Mouse (Mus musculus) retina, postnatal 1 day (tissue): ENCODE measurements around the gene Hsf5.

Experiments used
- DNase-seq: peaks from one replicate; pipeline ENCODE4 v3.0.0-alpha.2; 2012

Gene Hsf5

GRCm38 (mm10) chr11:87616790-87617474, at the start of gene Hsf5:
TSS of gene Hsf5 (plus strand) at chr11:87617164.
- DNase-seq: no peak

GRCm38 (mm10) chr11:87568255-87568953, 48.6 kb upstream of the Hsf5 start, which contains the start of gene Sept4:
TSS of gene Sept4 (plus strand) at chr11:87568903.
- DNase-seq: no peak

GRCm38 (mm10) chr11:87570743-87571142, 46.2 kb upstream of the Hsf5 start:
- peak; percentile 25 for DNase-seq

- no peak for DNase-seq
Observed at GRCm38 (mm10) chr11:87571361-87571950, 45.5 kb upstream of the Hsf5 start.

GRCm38 (mm10) chr11:87573751-87574150, 43.2 kb upstream of the Hsf5 start:
- peak; percentile 41 for DNase-seq

GRCm38 (mm10) chr11:87574520-87575180, 42.3 kb upstream of the Hsf5 start:
- peak; percentile 17 for DNase-seq

GRCm38 (mm10) chr11:87577601-87578248, 39.2 kb upstream of the Hsf5 start:
- peak; percentile 69 for DNase-seq

- peak; percentile 81 for DNase-seq
Observed at GRCm38 (mm10) chr11:87578249-87578962, 38.6 kb upstream of the Hsf5 start.

- DNase-seq: peak; percentile 60
Observed at GRCm38 (mm10) chr11:87578963-87579601, 37.9 kb upstream of the Hsf5 start.

GRCm38 (mm10) chr11:87579713-87580112, 37.3 kb upstream of the Hsf5 start:
- DNase-seq: no peak

GRCm38 (mm10) chr11:87580543-87581085, 36.4 kb upstream of the Hsf5 start:
- peak; percentile 70 for DNase-seq

- no peak for DNase-seq
Observed at GRCm38 (mm10) chr11:87581161-87581865, 35.7 kb upstream of the Hsf5 start.

- no peak for DNase-seq
Observed at GRCm38 (mm10) chr11:87581933-87582710, 34.8 kb upstream of the Hsf5 start.

- no peak for DNase-seq
Observed at GRCm38 (mm10) chr11:87583291-87584034, 33.5 kb upstream of the Hsf5 start.

GRCm38 (mm10) chr11:87584711-87585505, 32.1 kb upstream of the Hsf5 start:
- DNase-seq: no peak

GRCm38 (mm10) chr11:87587211-87587874, 29.6 kb upstream of the Hsf5 start:
- no peak for DNase-seq

- DNase-seq: no peak
Observed at GRCm38 (mm10) chr11:87589605-87590004, 27.4 kb upstream of the Hsf5 start.
